Mouse (Mus musculus) neutrophil, adult 59 days (primary cell): ENCODE measurements around the gene Fam162b. TPM values are rescaled to one million over a fixed set of nuclear protein-coding genes. Genes with fewer than 3 reads are reported as not detected.

Source experiments
- total RNA-seq, 2 experiments: library from RNA; stranded (reverse); gene quantifications; 1 replicate in 1 of 2; 2 replicates in 1 of 2; pipeline ENCODE4 v1.2.4; 2023

Fam162b gene
- total RNA-seq, result not detected

DNA sequence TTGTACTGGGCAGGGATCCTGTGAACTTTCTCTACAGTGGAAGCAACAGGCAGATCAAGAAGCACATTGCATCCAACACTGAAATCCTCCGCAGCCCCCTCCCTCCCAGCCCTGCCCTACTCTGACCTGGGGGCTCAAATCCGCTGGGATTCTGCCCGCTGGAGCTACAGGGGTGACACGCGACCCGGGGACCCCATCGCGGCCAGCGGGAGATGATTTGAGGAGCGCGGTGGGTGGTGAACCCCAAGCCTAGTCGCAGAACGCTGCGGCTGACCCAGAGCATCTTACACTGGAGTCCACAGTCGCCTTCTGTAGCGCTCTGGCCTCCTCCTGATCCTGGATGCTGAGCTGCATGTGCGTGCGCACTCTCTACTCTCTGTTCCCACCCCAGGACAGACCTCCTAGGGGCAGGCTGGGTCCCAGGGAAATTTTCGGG, at the start of gene Fam162b:
Gene Fam162b, minus strand, starts transcription at position 379 of the 436 bp plus-strand sequence.

DNA sequence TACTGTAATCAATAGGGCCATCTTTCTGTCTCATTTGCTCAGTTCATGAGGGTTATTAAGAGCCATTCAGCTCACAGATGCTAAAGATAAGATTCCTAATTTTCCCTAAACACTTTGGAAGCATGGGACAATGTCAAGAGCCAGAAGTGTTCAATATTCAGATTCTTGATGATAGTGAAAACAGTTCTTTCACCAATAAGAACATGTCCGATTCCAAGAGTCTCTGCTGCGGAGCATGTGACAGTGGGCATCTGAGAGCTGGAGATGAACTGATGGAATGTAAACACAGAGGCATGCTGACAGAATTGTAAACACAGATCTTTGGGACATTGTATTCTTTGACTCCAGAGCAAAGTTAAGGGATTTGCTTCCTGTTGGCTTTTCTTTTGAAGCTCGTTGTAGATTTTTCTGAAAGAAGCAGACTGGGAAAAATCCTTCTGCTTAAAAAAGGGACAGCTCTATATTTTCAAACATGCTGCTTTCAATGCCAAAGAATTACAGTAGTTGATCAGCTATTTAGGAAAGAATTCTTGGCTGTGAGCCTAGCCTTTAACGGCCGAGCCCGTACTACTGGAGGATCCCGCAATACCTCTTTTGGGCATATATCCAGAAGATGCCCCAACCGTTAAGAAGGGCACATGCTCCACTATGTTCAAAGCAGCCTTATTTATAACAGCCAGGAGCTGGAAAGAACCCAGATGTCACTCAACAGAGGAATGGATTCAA, 41.3 kb upstream of the Fam162b start, which contains the start of gene Gprc6a:
Gene Gprc6a, minus strand, starts transcription at position 51 of the 726 bp plus-strand sequence.

Other genes starting within 250 kb of the Fam162b start
- gene Gm49339, start 109.9 kb downstream of the Fam162b start, total RNA-seq, result 100 to 1,000 TPM; 130 to 139 TPM
- 1,000 to 10,000 TPM; 1,115 to 1,144 TPM for gene Lilr4b, start 109.9 kb downstream of the Fam162b start, total RNA-seq
- gene Lilrb4a, start 99.6 kb downstream of the Fam162b start, total RNA-seq, result 100 to 1,000 TPM; 777 to 907 TPM
- not detected for gene Gprc6a, start 40.9 kb upstream of the Fam162b start, total RNA-seq
- gene Rfx6, start 87.2 kb upstream of the Fam162b start, total RNA-seq, result not detected